Mouse (Mus musculus) adrenal gland, postnatal 14 days (tissue): ENCODE results near the gene Mrpl12. TPM values are rescaled to one million over a fixed set of nuclear protein-coding genes. Genes with fewer than 3 reads are reported as not detected.

Source experiments
- DNase-seq: peaks from one replicate; pipeline ENCODE4 v3.0.0; 2021; ENCODE audit warnings: mixed read lengths
- total RNA-seq: library from RNA; stranded (reverse); gene quantifications from 2 replicates; pipeline ENCODE4 v1.2.3, GENCODE M21; 2021

Gene Mrpl12
- total RNA-seq, 1 experiment from 2014 or later = 161 TPM

DNA sequence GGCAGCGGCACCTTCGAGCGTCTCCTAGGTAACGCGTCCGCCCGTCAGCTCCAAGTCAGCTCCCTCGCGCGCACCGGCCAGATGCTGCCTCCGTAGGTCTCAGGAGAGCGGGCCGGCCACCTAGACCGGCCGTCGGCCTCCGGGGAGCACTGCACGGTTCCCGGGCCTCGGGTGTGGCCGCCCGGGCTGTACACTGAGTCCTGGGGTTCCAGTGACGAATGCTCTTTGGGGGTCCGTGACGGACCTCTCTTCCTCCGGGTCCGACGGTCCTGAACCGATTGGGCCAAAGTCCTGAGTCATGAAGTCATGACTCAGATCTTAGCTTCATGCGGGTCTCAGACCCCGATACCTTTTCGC lies 16.7 kb upstream of the Mrpl12 start:
- DNase-seq = no peak

DNA sequence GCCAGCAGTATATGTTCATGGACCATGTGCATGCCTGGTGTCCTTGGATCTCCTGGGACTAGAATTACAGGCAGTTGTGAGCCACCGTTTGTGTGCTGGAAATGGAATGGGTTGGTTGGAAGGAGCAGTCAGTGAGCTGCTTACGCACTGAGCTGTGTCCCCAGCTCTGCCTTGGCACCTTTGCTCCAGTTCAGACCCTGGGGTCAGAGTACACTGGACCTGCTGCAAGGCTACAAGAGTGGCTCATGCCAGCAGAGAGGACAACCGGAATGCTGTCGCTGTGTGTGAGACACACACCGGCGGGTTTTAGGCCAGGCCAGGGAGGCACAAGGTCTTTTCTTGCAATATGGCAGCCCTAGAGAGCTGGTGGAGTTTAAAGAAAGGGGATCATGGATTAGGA lies 12.4 kb upstream of the Mrpl12 start:
- DNase-seq = no peak

DNA sequence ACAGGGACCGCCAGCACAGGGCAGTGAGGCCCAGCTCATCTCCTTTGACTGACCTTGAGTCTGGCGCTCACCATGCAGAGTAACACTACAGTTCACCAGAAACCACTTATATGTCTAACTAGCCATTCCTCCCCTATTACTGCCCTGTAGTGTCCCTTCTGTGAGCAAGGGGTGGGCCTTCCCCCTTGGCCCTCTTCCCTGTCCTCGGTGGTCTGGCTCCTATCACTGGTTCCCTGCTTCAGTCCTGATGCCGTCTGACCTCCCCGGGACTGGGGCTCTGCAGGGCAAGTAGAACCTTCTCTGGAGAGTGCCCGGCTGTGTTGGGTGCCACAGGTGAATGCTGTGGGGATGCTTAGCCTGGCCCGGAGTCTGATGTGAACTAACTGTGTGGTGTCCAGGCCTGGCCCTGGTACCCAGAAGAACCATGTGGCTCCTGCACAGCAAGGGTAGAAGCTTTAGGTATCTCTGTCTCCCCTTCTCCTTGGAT lies 922 bp upstream of the Mrpl12 start:
- no peak for DNase-seq

DNA sequence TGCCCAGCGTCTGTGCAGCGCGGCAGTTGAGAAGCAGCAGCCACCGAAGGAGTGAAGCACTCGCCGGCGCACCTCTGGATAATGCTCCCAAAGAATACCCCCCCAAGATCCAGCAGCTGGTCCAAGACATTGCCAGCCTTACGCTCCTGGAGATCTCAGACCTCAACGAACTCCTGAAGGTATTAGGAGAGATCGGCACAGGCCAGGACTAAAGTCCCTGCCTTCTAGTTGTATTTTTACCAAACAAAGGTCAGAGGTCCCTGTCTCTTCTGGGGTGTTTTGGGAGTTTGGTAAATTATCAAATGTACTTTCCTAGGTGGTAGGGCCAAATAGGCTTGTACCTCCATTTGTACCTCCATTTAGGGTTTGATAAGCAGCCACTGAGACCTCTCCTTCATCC lies 838 bp downstream of the Mrpl12 start:
- no peak for DNase-seq

DNA sequence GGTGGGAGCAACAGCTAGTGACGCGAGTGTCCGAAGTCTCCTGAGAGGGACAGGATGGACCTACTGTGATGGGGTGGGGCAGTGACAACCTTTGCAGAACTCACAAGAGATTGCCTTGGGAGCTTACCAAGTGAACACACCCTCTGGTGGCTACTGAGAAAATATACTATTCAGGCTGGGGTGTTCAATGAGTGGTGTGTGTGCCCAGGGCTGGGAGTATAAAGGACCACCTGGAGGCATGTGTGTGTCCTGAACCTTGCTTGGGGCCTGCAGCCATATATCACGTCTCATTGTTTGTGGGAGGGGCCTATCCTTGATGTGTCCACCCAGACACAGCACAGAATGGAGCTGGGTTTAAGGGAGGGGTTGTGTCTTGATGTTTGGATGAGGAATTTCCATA lies 4.1 kb downstream of the Mrpl12 start:
- no peak for DNase-seq

DNA sequence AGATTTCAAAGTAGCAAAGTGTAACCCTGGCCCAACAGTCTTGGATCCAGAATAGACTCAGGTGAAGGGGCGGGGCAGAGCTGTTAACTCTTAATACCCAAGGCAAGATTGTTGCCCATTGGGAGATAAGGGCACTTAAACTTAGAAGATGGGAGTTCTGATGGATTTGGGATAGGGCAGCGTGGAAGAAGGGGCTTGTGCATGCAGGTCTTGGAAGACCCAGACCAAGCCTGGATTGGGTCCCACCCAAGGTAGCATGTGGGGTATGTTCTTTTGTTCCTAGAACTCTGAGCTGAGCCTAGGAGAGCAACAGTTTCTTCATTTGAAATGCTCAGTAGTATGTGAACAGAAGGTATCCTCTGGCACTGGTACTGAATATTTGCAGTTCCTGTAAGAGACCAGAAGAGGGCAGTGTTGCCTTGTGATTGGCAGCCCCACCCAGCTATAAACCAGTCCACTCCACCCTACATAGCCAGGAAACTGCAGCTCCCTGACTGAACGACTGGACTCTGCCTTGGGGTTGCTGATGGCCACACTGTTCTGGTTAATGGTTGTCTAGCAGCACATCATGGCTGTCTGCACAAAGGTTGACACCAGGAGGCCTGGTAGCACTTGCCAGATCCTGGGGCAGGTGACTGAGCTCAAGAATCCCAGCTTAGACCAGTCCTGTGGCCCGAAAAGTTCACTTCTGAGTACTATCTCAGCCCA lies 4.8 kb downstream of the Mrpl12 start:
- DNase-seq = peak; percentile 84

DNA sequence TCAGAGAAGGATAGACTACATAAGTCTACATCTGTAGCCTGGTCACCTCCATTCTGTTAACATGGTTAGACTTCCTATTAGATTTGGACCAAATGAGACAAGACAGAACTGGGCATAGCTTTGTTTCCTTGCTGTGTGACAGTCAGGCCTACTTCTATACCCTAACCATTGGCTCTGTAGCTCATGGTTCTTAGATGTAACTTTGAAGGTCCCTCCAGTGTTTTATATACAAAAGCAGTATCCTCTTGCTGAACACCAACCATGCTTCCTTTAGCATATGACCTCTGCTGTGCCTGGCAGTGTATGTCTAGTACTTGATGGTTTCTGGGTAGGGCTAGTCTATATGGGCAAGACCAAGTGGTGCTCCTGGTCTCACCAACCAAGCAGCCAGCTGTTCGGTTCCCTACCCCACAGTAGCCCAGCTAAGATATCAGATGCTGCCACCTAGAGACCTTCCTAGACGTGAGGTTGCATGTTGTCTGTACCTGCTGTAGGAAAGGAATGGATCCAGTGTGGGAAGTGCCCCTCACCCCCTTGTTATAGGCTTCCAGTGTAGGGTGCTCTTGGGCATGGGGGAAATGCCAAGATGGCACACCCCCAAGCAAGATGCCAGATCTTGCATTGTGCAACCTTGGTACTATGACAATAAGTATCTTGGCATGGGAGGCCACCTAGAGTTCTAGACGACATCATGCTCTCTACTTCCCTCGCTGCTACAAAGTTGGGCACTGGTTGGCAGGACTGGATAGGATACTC lies 6.1 kb downstream of the Mrpl12 start:
- peak; percentile 48 for DNase-seq

DNA sequence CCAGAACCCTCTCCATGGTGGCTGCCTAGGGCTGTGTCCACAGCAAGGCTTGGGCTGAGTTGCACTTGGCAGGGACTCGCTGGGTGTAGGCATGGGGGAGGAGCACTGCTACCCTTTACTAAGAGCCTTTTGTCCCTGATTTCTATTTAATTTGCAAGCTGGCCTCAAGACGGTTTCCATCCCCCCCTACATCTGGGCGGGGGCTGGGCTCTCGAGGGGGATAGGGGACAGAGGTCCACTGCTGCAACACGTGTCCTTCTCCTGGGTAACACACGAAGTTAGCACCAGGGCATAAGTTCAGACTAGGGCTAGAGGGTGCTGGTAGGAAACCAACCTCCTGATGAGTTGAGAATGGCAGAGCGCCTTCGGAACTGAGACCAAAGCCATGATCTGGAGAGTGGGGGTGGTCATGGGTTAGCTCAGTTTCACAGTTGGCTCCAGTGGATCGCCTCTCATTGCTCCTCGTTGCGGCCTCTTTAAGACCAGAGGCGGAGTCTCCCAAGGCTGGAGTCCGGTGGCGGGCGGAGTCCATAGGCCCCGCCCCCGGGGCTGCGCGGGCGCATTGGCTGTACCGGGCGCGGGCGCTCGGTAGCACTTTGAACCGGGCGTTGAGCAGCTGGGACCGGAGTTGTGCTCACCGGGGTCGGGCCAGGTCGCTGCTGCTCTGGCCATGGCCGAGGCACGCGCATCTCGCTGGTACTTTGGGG lies 7.1 kb downstream of the Mrpl12 start, which contains the start of gene Slc25a10:
Slc25a10 (plus strand) TSS at position 524 of the 707 bp plus-strand sequence.
- DNase-seq = peak; percentile 95

DNA sequence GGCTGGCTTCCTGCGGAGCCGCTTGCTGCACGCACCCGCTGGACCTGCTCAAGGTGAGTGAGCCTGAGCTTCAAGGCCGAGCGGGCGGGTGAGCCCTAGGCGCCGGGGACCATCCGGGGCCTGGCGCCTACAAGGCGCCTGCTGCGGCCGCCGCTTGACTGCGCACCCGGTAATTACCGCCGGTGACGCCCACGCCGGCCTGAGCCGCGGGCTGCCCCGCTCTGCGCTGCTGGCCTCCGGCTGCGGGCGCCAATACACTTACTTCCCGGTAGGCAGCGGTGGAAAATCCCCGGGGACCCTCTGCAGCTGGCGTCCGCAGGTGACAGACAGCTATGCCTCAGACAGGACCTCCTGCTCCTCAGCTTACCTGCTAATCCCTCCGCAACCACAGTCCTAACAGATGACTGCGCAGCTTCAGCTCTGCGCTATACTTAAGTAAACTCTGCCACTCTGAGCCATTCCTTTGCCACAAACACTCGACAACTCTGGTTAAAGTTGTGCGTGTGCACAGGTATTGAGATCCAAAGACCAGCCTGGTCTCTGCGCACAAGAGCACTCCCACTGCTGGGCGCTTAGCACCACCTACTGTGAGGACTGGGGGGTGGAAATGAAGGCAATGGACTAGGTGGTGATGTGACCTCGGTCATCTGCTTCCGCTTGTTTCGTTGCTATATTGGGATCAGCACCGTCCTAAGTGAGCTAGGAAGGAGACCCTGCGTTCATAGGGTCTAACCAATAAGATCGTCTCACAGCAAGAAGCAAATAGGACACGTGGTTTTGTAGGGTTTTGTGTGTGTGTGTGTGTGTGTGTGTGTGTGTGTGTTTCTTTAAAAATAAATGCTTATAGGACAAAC lies 7.8 kb downstream of the Mrpl12 start:
- DNase-seq = peak; percentile 59

DNA sequence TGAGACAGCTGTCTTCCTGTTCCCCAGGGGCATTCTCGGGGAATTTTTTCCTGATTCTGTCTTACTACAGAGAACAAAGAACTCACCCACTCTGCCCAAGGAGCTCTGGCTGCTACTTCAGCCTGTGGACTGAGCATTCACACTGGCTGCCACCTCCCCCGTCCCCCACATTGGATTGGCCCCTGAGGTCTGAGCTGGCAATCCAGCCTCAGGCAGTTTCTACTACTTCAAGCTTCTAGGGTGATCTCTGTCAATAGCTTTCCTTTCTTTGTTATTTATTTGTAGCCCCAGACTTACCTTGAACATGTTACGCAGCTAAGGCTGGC lies 8.4 kb downstream of the Mrpl12 start:
- DNase-seq = peak; percentile 46

DNA sequence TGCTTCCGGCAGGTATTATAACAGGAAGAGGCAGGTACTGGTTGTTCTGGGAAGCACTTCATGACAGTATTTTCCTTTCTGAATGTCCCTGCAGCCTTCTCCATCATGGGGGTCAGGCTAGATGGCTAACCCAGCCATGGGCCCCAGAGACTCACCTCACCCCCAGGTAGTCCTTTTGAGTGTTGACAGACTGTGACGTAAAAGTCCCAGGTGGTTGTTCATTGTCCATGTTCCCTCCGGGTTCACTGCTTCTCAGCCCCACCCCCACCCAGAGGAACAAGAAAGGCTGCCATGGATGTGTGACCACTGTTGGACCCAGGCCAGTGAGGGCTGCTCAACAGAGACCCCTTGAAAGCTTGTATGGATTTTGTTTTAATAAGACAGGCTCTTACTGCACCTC lies 8.9 kb downstream of the Mrpl12 start:
- no peak for DNase-seq

DNA sequence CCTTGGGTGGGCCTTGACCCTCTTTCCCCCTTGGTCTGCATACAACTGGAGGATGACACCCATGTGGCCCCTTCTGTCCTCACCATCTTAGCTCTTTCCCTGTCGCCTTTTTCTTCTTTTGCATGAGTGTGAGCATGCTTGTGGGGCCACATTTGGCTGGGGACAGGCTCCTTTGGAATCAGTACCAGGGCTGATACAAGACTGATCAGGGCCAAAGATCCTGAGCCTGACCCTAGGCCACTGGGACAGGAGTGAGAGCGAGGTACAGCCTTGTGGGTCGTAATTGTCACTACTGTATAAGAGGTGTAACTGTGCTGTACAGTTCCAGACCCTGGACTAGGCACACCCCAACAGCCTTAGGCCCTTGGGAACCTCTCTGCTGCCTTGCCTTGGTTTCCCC lies 9.5 kb downstream of the Mrpl12 start:
- no peak for DNase-seq

DNA sequence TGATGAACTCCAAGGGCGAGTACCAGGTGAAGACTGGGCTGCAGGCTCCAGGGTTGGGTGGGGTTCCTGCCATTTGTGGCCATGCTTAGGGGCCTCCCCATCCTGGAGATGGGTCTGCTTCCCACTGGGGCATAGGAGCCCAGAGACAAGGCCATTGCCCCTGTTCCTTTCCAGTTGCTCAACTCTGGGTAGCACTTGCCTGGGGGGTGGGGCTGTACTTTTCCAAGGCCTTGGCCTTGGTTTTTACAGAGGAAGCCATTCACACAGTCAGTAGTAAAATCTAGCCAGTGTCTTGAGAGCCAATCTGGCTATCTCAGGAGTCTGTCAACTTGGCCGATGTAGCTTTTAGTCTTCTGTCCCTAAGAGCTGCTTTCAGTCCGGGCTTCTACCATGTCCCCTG lies 13.0 kb downstream of the Mrpl12 start:
- peak; percentile 81 for DNase-seq

DNA sequence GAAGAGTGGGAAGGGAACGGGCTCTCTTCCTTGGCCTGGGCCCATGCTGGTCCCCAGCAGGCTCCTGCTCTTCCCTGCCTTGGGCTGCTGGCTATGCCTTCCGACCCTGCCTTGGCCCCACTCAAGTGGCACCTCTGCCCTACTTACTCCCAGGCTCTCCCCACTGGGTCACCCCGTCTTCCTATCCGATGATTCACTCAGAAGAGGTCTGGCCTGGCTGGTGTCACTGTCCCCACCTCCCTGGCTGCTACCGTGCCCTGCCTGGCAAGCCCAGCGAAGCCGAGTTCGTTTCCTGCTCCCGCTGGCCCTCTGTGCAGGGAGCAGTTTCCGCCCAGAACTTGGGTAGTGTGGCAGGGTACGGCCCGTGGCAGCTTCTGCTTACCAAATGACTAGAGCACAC lies 13.8 kb downstream of the Mrpl12 start:
- DNase-seq = peak; percentile 60

DNA sequence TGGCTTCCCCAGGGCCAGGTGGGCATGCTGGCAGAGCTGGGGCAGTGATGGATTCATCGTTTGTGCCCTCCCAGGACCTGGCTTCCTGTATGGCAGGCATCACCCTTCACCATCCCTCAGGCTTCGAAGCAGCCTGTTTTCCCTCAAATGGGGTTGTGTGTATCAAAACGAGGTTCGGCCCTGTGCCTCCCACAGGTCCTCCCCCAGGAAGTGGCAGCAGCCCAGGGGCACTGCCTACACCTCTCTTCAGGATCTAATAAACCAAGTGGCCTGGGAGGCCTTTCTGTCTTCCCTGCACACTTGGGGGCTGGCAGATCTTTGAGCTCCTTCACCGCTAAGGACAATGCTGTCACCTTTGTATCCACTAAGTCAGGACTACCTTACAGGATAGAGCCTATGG lies 14.5 kb downstream of the Mrpl12 start:
- DNase-seq = no peak

DNA sequence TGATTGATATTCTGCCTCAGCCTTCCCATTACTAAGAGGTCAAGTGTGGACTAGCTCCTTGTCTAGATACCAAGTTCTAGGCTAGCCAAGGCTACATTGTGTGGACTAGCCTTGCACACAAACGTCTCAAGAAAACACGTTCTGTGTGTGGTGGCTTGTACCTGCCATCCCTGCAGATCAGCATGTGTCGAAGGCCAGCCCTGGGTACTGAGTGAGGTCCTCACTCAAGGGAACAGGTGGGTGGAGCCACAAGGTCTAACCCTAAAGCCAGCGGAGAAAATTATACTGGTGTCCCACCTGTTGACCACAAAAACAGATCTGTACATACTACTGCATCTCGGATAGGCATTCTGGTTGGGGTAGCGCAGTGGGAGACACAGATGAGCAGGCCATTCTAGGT lies 15.5 kb downstream of the Mrpl12 start:
- DNase-seq = no peak

DNA sequence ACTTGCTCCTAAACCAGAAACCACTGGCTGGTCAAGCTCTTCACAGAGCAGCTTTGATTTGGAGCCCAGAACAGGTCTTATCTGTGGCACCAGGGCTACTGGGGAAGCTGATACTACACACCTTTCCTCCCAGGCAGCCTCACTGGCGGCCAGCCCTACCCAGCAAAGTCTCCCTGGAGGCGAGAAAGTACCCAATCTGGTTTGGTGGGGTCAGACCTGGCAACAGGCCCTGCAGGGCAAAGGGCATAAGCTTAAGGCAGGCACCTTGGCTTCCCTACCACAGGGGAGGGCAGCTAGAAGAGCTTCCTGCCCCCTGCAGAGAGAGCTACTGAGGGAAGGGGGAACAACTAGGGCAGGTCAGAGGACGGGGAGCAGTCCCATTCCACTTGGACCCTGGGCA lies 15.9 kb downstream of the Mrpl12 start:
- no peak for DNase-seq

DNA sequence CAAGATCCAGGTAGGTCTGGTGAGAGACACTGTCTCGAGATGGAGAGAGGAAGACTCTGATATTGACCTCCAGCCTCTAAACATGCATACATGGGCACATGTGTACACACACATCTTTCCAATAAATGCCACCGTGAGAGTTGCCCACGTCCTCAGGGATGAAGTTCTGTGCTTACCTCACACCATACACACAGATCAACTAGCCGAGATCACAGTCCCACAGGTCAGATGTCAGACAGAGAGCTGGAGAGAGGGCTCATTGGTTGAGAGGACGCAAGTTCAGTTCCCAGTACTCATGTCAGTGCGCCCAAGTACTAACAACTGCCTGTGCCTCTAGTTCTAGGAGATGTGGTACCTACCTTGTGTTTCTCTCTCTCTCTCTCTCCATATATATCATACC lies 16.6 kb downstream of the Mrpl12 start:
- no peak for DNase-seq

DNA sequence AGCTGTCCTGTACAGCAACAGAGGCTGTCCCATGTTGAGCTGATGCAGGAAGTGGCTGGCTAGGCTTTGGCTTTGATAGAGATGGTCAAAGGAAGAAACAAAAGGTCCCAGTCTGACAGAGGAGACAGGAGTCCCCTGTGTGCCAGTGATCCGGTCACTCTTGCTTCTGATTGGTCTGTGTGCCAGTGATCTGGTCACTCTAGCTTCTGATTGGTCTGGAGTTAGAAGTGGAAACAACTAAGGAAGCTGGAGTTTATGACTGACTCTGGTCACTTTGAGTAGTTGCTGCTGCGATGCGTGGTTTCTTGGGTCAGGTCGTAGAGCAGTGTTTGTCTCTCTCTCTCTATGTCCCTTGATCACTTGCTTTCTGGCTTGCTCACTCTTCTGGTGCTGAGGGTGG lies 17.3 kb downstream of the Mrpl12 start:
- no peak for DNase-seq

DNA sequence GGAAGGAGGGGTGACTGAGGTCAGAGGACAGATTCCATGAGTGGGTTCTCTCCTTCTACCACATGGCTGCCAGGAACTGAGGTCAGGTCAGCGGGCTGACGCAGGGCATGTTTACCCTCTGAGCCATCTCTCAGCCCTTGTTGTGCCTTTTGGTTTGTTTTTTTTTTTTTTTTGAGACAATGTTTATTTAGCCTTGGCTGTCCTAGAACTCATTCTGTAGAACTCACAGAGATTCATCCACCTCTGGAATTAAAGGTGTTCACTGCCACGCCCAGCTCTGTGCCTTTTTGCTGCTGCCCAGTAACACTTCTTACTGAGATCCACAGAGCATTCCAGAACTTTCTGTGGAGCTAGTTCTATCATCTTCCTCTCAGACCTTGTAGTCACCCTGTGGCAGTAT lies 21.2 kb downstream of the Mrpl12 start:
- no peak for DNase-seq

DNA sequence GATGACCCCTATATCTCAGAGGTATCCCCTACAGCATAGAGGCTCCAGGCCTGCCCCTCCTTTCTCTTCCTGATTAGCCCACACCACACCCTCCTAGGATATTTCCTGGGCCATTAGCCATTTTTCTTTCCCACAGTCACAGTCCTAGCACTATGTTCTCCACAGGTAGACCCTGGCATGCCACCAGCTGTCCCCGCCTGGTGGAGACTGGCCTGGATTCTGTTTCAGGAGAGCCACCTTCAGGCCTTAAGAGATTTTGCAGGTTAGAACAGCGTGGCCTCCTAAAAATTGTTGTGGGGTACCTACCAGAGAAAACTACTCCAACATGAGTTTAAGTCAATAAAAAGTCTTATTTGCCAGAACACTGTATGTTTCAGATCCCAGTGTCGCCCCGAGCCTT lies 22.5 kb downstream of the Mrpl12 start:
- no peak for DNase-seq

DNA sequence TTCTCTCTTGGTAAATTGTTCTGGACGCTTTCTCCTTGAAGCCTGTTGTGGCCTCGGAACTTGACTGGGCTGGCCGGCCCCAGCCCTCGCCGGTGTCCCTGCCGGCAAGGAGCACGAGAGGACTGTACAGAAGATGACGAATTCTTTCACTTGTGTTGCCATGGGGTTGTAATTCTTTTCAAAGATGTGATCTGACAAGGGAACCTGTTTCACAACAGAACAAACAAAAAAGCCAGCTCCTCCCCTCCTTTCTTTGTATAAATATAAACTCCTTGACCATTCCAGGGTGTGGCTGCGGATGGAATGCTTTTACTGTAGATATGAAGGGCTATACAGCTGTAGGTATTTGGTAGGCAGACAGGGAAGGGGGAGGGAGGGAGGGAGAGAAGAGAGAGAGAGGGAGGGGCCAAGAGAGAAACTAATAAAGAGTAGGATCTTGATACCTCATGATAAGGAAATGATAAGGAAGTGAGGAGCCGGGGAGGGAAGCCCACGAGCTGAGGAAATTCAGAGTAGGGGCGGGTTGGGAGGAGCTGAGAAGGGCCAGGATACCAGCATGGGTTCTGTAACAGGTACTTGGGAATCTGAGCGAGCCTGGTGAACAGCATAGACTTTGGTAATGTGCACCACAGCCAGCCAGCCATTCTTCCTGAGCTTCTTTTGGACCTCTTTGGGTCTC lies 23.3 kb downstream of the Mrpl12 start:
- no peak for DNase-seq
